Mouse (Mus musculus) mesoderm, embryonic 11.5 days (tissue): ENCODE results near the gene Aars2.

Experiments
- DNase-seq: peaks from one replicate; pipeline ENCODE4 v3.0.0-alpha.2; 2012; ENCODE audit warnings: low read depth, low spot score

The Aars2 gene

DNA sequence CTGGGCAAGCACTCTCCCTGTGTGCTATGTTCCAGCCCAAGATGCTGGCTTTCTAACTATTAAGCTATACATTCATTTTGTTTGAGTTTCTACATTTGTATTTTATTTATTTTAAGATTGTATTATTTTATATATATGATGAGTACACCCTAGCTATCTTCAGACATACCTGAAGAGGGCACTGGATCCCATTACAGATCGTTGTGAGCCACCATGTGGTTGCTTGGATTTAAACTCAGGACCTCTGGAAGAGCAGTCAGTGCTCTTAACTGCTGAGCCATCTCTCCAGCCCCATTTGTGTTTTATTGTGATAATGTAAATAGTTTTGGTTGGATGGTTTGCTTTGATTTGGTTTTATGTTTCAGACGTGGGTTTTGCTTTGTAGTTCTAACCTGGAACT is 7.1 kb upstream of the Aars2 start:
- no peak for DNase-seq

DNA sequence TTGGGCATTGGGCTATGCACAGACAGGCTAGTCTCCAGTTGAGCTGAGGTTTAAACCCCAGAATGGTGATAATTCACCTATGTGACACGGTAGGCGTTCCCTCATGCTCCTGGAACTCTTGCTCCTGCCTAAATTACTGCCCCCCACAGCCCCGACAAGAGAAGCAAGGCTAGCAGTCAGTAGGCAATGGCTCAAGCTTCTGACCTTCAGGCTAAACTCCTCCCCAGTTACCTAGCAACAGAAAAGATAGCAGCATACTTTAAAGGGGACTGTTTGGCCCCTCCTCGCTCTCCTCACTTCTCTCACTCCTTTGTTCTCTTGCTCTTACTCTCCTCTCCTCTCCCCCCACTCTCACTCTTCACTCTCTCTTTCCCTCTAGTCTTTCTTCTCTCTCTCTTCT is 5.7 kb upstream of the Aars2 start:
- DNase-seq: no peak

DNA sequence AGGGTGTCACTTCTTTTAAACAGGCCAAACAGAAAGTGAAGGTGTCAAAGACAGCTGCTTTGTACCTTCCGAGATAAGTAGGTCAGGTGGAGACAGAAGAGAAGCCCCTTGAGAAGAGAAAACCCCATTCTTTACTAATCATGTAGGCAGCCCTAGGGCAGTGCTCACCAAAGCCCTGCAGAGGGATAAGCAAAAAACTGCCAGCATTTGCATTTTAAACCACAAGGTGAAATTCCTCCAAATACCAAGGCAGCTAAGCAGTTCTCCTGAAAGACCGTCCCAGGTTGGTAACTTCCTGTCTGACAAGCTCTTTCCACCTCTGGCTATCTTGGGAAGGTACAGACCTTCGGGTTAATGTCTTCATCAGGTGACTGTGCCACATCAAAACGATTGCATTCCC is 4.3 kb upstream of the Aars2 start:
- no peak for DNase-seq

DNA sequence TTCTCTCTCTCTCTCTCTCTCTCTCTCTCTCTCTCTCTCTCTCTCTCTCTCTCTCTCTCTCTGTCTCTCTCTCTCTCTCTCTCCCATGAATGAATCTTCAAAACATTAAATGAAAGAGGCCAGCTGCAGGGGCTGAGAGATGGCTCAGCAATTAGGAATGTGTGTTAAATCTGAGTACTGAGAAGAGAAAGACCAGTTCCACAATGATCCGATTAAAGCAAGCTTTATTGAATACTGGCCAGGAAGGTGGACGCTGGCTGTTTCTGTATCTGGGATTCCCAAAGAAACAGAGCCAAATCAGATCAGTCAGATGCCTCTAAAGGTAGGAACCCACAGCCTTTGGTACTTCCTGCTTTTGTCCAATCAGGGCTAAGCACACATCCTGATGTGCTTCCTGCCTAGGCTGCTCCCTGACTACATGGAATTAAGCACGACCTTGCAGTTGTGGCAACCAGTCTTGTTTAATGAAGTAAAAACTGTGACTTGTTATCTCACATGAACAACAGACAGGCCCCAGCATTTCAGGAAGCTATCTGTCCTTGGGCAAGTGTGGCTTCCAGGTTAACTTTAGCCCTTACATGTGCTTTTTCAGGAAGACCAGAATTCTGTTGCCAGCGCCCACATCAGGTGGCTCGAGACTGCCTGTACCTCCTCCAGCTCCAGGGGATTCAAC is 3.2 kb upstream of the Aars2 start:
- DNase-seq: no peak

DNA sequence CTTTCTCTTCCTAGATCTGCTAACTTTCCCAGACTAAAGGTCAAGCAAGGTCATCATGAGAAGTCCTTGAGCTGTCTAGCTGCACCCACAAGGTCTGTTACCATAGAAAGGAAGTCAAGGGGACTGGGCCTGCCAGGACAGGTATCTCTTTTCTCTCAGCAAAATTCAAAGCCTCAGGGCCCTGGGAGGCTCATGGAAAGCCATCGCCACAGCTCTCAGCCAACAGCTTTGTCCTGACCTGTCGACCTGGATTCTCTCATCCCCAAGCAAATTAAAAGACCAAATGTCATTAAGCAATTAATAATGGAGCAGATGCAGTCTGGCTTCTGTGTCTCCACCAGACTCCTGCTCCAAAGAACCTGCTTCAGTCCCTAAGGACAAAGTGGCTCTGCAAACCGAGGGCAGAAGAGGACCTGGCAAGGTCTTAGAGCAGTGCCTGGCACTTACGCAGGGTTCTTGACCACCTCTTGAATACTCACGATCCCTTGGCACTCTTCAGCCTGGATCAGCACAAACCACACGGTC is 638 bp upstream of the Aars2 start:
- DNase-seq: no peak

DNA sequence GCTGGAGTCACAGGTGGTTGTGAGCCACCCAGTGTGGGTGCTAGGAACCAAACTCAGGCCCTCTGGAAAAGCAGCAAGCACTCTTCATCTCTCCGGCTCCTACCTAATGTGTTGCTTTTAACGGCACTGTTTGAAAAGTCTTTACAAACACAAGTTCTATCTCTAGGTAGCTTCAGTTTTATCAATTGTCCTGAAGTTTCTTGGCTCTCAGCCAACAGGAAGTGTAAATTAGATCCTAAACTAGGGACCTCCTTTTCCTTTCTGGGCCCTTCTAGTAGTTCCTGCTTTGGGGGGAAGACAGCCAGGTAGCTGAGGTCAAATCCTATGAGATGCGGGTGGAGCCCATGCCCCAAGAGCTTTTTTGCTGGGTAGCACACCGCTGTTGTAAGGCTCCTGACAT is 4.2 kb downstream of the Aars2 start:
- no peak for DNase-seq

DNA sequence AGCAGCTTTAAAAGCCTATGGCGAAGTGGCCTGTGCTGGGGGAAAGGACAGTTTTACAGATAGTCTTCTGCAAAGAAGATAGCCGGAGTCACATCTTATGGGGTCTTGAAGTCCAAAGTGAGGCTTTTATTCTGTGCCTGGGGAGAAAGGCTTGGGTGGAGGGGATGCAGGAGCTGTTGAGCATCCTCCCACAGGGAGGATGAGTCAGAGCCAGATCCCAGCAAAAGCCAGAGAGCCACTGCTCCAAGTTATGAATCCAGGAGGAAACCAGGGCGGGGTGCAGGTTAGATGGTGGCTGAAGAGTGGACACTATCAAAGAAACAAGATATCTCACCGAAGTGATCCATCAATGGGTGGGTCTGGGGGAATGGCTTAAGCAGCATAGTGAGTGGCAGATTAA is 5.1 kb downstream of the Aars2 start:
- DNase-seq: no peak

DNA sequence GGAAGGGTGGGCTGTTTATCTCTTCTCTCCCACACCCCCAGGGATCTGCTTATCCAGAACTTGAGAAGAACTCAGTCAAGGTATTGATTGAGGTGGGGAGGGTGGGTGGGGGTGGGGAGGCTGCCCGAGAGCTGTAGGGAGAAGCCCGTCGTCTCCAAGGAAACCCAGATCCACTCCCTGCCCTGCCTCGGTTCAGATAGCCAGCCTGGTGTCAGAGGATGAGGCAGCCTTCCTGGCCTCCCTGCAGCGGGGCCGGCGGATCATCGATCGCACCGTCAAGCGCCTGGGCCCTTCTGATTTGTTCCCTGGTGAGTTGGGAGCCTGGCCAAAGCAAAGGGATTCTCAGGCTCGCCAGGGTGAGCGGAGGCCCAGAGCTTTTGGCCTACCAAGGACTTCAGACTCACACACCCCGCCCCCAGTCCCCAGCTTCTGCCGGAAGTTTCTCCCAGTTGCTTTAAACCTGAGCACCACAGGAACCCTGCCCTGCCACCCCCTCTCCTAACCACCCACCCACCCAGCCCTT is 8.6 kb downstream of the Aars2 start:
- no peak for DNase-seq

DNA sequence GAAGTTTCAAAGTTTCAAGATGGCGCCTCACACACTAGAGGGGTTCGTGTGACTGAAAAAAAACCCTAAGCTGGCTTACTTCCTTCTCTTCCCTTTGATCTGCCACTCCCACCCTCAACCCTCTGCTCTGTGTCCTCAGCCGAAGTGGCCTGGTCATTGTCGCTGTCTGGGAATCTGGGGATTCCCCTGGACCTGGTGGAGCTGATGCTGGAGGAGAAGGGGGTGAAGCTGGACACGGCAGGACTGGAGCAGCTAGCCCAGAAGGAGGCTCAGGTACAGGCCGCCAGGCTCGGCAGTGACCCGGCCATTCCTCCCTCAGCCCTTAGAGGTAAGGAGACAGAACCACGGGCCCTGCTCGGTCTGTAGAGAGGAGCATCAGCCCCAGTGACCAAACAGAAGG is 9.2 kb downstream of the Aars2 start:
- no peak for DNase-seq

DNA sequence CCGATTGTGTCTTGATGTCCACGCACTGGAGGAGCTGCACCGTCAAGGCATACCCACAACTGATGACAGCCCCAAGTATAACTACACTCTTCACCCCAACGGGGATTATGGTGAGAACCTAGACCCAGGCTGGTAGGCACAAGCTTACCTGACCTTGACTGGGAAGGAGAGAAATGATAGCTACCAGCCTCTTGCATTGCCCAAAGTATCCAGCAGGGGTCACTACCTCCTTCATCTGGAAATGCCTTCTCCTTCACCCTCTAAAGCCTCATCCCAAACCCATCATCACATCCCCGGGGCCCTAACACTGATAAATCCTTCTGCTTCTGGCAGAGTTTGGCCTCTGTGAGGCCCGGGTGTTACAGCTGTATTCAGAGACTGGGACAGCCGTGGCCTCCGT is 9.8 kb downstream of the Aars2 start:
- DNase-seq: peak; percentile 78

DNA sequence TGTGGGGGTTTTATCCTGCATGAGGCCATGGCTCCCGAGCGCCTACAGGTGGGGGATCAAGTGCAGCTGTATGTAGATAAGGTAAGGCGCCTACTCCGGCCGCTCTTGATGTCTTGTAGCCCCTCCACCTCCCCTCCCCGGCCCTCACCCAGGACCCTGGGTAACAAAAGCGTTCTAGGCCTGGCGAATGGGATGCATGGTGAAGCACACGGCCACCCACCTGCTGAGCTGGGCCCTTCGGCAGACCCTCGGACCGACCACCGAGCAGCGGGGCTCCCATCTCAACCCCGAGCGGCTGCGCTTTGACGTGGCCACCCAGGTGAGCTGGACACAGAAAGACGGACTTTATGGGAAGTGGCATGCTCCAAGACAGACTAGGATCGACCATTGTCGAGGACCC is 10.5 kb downstream of the Aars2 start:
- DNase-seq: no peak

DNA sequence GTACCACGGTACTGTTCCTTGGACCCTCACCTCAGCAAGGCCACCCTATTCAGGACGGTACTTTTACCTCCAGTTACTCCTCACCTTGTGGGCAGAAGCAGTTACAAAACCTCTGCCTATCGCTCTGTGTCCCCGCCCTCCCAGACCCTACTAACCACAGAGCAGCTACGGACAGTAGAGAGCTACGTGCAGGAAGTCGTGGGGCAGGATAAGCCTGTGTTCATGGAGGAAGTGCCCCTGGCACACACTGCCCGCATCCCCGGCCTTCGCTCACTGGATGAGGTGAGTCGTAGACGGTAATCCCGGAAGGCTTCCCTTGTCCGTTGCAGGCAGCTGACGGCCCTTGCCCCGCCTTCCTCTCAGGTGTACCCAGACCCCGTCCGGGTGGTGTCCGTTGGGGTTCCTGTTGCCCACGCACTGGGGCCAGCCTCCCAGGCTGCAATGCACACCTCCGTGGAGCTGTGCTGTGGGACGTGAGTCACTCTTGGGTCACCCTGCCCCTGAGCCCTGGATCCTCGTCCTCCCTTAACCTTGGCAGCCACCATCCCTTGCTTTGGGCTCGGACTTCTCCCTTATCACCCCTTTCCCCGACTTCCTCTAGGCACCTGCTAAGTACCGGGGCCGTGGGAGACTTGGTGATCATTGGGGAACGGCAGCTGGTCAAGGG is 11.0 kb downstream of the Aars2 start:
- no peak for DNase-seq

DNA sequence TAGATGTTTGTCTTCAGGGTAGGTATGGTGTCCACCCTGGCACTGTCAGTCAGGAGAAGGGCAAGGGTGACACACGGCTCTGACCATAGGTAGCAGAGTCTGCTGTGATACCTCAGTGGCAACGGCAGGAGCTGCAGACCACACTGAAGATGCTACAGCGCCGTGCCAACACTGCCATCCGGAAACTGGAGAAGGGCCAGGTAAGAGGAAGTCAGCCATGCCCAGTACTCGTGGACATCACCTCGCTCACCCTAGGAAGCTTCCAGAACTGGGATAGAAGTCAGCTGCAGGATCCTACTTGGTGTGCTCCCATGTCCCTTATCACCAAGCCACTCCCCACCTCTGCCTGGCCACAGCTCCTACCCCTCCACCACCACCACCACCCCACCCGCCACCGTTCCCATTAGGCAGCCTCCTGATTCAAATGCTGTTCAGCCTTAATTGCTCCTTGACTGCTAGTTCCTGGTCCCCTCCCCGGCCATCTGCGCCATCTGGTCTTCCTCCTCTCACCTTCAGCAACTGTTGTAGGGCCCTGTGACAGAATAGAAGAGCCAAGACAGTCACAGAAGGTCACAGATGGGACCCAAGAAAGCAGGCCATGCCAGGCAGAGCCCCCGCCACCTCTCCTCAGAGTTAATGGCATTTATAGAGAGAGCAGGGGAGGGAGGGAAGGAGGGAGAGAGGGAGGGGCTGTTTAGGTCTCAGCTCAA is 12.3 kb downstream of the Aars2 start:
- no peak for DNase-seq

DNA sequence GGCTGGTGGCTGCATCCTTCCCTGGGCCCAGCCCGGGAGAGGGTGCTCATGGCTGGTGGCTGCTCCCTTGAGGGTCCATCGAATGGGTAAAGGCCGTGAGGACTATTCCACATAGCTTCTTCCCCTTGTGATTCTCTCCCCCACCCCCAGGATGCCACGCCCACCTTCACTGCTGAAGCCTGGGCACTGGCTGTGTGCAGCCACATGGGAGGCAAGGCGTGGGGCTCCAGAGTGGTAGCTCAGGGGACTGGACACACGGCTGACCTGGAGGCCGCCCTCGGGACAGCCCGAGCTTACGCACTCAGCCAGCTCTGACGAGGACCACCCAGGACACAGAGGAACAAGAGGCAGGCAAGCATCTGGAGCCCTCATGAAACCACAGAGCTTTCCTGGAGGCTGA is 13.5 kb downstream of the Aars2 start:
- no peak for DNase-seq

DNA sequence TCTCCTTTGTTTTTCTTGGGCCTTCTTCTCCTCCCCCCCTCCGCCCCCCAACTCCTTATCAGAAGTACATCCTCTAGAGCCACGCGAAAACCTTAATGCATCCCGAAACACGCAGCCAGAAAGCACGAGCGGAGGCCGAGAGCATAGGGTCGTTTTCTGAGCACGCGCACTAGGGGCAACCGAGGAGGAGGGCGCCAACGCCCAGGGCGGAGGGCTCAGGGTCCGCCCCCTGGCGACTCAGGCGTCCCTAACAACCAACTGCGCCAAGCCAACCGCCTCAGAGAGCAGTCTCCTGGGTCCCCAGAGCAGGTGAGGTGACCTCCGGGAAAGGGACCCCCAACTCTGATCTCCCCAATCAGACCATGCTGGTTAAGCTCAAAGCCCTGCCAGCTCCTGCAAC is 16.6 kb downstream of the Aars2 start, which contains the start of gene Tcte1:
Tcte1 (plus strand) TSS at position 172 of the 400 bp plus-strand sequence.
- DNase-seq: peak; percentile 78

DNA sequence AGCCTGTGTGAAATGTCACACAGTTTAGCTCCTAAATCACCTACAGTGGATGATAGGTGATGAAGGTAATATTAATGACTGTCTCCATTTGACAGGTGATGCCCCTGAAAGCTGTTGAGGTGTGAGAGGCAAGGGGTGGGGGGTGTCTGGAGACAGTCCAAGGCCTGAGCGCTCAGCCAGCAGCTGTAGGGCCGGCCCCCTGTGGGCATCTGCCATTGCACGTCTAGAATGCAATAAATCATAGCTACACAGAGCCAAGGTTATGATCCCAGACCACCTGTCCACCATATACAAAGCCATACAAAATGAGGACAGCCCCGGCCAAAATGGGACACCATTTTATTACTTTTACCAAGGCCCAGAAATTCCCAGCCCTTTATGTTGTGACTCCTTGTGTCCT is 18.3 kb downstream of the Aars2 start:
- no peak for DNase-seq

DNA sequence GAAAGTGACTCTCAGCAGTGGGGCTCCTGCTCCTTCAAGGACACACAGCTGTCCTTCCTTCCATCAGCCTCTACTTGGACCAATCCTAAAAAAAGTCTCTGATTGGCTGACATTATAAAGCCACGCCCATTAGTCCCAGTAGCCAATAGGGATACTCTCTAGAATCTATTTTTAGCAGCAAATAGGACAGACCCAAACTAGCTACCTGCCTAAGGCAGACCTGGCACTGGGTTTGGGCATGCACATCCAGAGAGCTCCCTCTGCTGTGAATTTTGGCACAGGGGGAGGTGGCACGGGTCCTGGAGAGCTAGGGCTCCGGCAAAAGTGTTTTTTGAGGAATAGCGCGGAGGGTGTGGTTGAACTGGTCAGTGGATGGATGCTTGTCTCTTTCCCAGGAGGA is 19.9 kb downstream of the Aars2 start:
- no peak for DNase-seq

DNA sequence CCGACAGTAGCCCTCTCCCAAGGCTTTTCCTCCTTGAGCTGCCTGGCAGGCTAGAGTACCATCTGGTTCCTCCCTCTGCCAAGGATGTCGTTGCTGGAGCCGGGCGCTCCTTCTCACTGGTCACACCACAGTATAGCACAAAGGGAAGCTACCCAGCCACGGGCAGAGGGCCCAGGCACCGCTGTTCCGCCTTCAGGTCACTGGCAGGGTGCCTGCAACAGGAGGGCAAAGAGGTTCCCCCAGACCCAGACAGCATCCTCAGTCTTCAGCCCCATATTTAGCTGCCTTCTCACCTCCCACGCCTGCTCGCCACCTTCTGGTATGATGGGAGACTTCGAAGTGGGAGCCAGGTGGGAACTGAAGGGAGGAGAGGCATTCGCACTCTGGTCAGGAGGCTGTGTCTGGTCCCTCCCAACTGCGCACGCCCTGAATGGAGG is 23.7 kb downstream of the Aars2 start:
- no peak for DNase-seq

DNA sequence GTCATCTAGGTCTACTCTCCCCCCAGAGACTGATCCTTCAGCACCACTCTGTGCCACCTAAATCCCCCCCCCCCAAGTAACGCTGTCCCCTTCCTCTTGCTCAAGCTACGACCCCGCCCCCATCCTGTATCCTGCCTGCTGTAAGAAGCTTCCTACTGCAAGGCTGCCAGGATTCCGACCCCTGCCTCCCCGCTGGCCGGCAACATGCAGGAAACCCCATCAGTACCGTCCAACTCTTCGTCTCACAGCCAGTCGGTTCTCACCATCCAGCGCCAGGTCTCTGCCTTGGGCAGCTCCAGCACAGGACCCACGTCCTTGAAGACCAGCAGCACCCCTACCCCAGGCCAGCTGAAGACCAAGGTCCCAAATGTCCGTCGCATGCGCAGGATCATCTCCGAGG is 26.3 kb downstream of the Aars2 start:
- DNase-seq: no peak

DNA sequence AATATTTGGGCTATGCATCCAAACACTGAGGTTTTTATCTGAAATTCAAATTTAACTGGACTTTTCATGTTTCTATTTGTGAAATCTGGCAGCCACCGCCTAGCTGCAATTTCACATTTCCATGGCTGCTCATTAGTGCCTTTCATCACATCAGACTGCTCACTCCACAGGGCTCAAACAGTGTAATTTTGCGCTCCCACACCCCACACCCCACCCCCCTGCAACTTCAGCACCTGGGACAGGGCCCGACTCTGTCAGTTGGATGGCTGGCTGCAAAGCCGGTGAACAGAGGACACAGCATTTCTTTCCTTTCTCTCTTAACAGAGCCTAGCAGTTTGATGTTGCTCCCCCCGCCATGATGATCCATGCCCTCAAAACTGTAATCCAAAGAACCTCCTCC is 29.6 kb downstream of the Aars2 start:
- DNase-seq: no peak

DNA sequence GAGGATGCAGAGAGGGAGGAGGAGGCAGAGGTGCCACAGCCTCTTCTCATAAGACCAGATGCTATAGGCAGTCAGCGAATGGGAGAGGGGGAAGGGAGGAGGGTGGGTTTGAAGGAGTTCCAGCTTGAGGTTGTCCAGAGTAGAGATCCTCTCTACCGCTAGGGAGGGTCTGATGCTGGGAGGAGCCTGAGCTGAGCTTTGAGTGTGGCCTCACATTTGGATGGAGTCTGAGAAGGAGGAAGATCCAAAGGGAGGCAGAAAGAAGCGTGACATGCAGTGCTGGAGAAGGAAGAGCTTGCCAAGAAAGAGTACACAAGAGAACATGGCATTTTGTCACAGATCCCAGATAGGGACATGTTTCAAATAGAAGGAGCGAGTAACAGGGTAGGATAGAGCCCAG is 31.8 kb downstream of the Aars2 start:
- DNase-seq: no peak

DNA sequence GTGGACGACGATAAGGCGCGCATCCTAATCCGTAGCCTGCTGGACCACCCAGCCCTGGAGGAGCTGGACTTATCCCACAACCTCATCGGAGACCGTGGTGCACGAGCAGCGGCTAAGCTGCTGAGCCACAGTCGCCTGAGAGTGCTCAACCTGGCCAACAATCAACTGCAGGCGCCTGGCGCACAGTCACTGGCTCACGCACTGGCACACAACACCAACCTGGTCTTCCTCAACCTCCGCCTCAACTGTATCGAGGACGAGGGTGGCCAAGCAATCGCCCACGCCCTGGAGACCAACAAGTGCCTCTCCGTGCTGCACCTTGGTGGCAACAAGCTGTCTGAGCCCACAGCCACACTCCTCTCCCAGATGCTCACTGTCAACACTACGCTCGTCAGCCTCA is 33.0 kb downstream of the Aars2 start:
- DNase-seq: no peak

DNA sequence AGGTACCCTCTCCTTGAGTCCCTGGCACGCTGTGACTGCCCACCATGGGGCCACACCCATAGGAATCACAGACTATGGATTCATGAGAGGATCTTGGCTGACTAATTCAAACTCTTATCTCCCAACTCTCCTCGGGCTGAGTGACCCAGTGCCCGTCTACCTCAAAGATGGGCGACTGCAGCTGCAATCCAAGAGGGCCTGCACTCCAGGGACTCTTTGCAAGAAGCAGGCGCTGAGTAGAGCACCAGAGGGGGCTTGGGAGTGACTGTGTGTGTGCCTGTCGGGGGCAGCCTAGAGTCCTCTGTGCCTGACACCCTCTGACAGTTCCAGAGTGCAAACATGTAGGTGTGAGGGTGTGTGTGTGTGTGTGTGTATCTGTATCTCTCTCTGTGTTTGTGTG is 35.5 kb downstream of the Aars2 start:
- DNase-seq: no peak
